Mouse (Mus musculus): ENCODE measurements around the gene Ccnk. TPM values are rescaled to one million over a fixed set of nuclear protein-coding genes. Genes with fewer than 3 reads are reported as not detected.

Gene Ccnk
- polyA plus RNA-seq, 1 experiment from 2014 or later: 10.6 TPM

GRCm38 (mm10) chr12:108242243-108242745, 62.9 kb downstream of the Ccnk start:
- Histone ChIP-seq H3K36me3 (ENCODE audit: control insufficient read depth, insufficient read depth, low read length) (no peaks in the 10 kb centered on the region), H3K27ac (ENCODE audit: low read depth, low read length) (peak overlapping the region; percentile 93), H3K9ac (ENCODE audit: low read depth, low read length) (peak overlapping the region; percentile 52; the same call in 1 of the 2 replicates), H3K4me2 (replicated peaks; ENCODE audit: low read depth, low read length) (no peak overlapping the region), H3K4me3 (ENCODE audit: low read depth, low read length) (no peak overlapping the region), H3K27me3 (ENCODE audit: control insufficient read depth, insufficient read depth, low read length) (no peaks in the 10 kb centered on the region), H3K4me1 (replicated peaks; ENCODE audit: control insufficient read depth, insufficient read depth, low read length) (peaks cover 72% of the 10 kb centered on the region), H3K9me3 (ENCODE audit: control insufficient read depth, low read length) (no peaks in the 10 kb centered on the region)
- ATAC-seq (ENCODE audit: low FRiP score) (no peak), DNase-seq (ENCODE audit: low spot score) (no peak)
- WGBS: 44% methylated on average over 20 of the region's 20 CpGs

GRCm38 (mm10) chr12:108244778-108245177, 65.4 kb downstream of the Ccnk start:
- DNase-seq (ENCODE audit: low spot score): no peak
- 10% methylated on average over 8 of the region's 8 CpGs for WGBS
- ATAC-seq (ENCODE audit: low FRiP score): no peak
- peaks cover 58% of the 10 kb centered on the region for H3K4me1 ChIP-seq (replicated peaks; ENCODE audit: control insufficient read depth, insufficient read depth, low read length)
- H3K9ac ChIP-seq (ENCODE audit: low read depth, low read length): peak overlapping the region; percentile 24; the same call in 1 of the 2 replicates
- H3K4me3 ChIP-seq (ENCODE audit: low read depth, low read length): no peak overlapping the region
- H3K36me3 ChIP-seq (ENCODE audit: control insufficient read depth, insufficient read depth, low read length): no peaks in the 10 kb centered on the region
- H3K9me3 ChIP-seq (ENCODE audit: control insufficient read depth, low read length): no peaks in the 10 kb centered on the region
- no peak overlapping the region for H3K4me2 ChIP-seq (replicated peaks; ENCODE audit: low read depth, low read length)
- H3K27ac ChIP-seq (ENCODE audit: low read depth, low read length): peak overlapping the region; percentile 68
- H3K27me3 ChIP-seq (ENCODE audit: control insufficient read depth, insufficient read depth, low read length): no peaks in the 10 kb centered on the region

DNA sequence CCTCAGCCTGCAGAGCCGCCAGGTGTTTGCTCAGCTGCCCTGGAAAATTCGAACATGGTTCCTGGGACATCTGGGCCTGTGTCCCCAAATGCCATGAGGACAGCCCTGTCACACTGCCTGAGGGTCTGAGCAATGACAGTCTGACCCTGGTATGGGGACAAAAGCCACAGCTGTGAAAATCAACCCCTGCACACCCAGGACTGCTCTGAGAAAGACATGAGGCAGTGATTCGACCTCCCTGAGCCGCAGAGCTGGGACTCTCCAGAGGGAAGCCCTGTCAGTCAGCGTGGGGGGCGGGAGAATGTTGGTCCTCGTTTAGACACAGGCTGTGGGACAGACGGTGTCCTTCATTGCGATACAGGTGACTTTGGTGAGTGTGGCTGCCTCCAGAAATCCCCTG, 66.2 kb downstream of the Ccnk start:
- ATAC-seq (ENCODE audit: low FRiP score): no peak
- Histone ChIP-seq H3K4me3 (ENCODE audit: low read depth, low read length) (no peak overlapping the region), H3K27ac (ENCODE audit: low read depth, low read length) (peak overlapping the region; percentile 68), H3K9ac (ENCODE audit: low read depth, low read length) (no peak overlapping the region; the same call in 1 of the 2 replicates), H3K9me3 (ENCODE audit: control insufficient read depth, low read length) (no peaks in the 10 kb centered on the region), H3K36me3 (ENCODE audit: control insufficient read depth, insufficient read depth, low read length) (no peaks in the 10 kb centered on the region), H3K27me3 (ENCODE audit: control insufficient read depth, insufficient read depth, low read length) (no peaks in the 10 kb centered on the region), H3K4me2 (replicated peaks; ENCODE audit: low read depth, low read length) (no peak overlapping the region), H3K4me1 (replicated peaks; ENCODE audit: control insufficient read depth, insufficient read depth, low read length) (peaks cover 52% of the 10 kb centered on the region)
- 29% methylated on average over 9 of the region's 9 CpGs for WGBS
- DNase-seq (ENCODE audit: low spot score): no peak

DNA sequence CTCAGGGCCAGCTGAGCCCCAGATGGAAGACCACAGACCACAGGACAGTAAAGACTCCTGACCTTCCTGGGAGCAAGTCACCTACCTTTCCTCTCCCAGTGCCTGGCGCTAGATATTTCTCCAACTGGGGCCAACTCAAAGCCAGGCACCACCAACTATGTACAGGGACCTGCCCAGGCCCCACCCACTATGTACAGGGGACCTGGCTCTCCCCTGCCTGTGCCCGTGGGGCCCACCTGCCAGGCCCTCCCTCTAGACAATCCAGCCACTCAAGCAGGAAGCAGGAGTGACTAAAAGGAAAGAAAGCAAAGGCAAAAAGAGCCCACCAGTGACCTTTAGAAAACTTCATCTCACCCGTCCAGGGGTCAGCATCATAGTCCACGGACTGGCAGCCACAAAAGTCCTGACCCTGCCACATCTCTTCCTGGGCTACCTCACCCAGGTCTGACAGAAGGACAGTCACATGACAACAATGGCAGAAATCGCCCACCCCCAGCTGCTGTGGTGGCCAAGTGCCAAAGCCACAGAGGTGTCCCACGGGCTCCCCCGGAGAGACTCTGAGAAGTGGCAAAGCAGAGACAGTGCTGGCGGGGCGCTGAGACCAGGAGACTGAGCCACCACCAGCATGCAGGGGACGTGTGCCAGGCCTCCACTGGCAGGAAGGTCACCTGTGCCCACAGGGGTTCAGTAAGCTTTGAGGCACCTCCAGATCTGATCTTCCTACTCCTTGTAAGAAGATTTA, 67.6 kb downstream of the Ccnk start:
- Histone ChIP-seq H3K9me3 (ENCODE audit: control insufficient read depth, low read length) (no peaks in the 10 kb centered on the region), H3K4me2 (replicated peaks; ENCODE audit: low read depth, low read length) (no peak overlapping the region), H3K4me1 (replicated peaks; ENCODE audit: control insufficient read depth, insufficient read depth, low read length) (peaks cover 38% of the 10 kb centered on the region), H3K27ac (ENCODE audit: low read depth, low read length) (no peak overlapping the region), H3K27me3 (ENCODE audit: control insufficient read depth, insufficient read depth, low read length) (no peaks in the 10 kb centered on the region), H3K4me3 (ENCODE audit: low read depth, low read length) (no peak overlapping the region), H3K36me3 (ENCODE audit: control insufficient read depth, insufficient read depth, low read length) (no peaks in the 10 kb centered on the region), H3K9ac (ENCODE audit: low read depth, low read length) (no peak overlapping the region)
- no peak for ATAC-seq (ENCODE audit: low FRiP score)
- 85% methylated on average over 10 of the region's 10 CpGs for WGBS
- no peak for DNase-seq (ENCODE audit: low spot score)

DNA sequence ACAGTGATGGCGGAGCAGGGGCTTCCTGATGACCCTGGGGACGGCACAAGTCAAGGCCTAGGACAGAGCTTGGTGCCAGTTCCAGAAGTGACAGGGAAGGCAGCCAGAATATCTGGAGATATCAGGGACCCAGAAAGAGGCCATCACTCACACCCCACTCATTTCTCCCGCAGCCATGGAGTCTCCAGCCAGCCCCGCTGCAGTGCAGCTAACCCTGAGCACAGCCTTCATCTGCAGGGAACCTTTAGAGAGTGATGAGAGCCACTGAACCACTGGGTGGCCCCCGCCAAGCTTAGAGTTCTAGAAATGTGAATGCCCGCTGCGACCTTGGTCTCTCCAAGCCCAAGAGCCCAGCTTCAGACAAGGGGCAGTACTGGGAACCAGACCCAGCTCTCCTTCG, 69.6 kb downstream of the Ccnk start:
- Histone ChIP-seq H3K4me2 (replicated peaks; ENCODE audit: low read depth, low read length) (no peak overlapping the region), H3K9ac (ENCODE audit: low read depth, low read length) (no peak overlapping the region), H3K27me3 (ENCODE audit: control insufficient read depth, insufficient read depth, low read length) (no peaks in the 10 kb centered on the region), H3K4me3 (ENCODE audit: low read depth, low read length) (no peak overlapping the region), H3K9me3 (ENCODE audit: control insufficient read depth, low read length) (no peaks in the 10 kb centered on the region), H3K36me3 (ENCODE audit: control insufficient read depth, insufficient read depth, low read length) (no peaks in the 10 kb centered on the region), H3K4me1 (replicated peaks; ENCODE audit: control insufficient read depth, insufficient read depth, low read length) (peaks cover 33% of the 10 kb centered on the region), H3K27ac (ENCODE audit: low read depth, low read length) (no peak overlapping the region)
- no peak for ATAC-seq (ENCODE audit: low FRiP score)
- WGBS: 97% methylated on average over 8 of the region's 8 CpGs
- DNase-seq (ENCODE audit: low spot score): no peak

- no peak overlapping the region for H3K4me3 ChIP-seq (ENCODE audit: low read depth, low read length)
- no peaks in the 10 kb centered on the region for H3K9me3 ChIP-seq (ENCODE audit: control insufficient read depth, low read length)
- ATAC-seq (ENCODE audit: low FRiP score): no peak
- H3K4me2 ChIP-seq (replicated peaks; ENCODE audit: low read depth, low read length): no peak overlapping the region
- peaks cover 28% of the 10 kb centered on the region for H3K4me1 ChIP-seq (replicated peaks; ENCODE audit: control insufficient read depth, insufficient read depth, low read length)
- no peaks in the 10 kb centered on the region for H3K27me3 ChIP-seq (ENCODE audit: control insufficient read depth, insufficient read depth, low read length)
- H3K27ac ChIP-seq (ENCODE audit: low read depth, low read length): no peak overlapping the region
- no peaks in the 10 kb centered on the region for H3K36me3 ChIP-seq (ENCODE audit: control insufficient read depth, insufficient read depth, low read length)
- WGBS: 78% methylated on average over 10 of the region's 10 CpGs
- DNase-seq (ENCODE audit: low spot score): no peak
- no peak overlapping the region for H3K9ac ChIP-seq (ENCODE audit: low read depth, low read length)
Measured at GRCm38 (mm10) chr12:108249522-108249921, 70.1 kb downstream of the Ccnk start.

DNA sequence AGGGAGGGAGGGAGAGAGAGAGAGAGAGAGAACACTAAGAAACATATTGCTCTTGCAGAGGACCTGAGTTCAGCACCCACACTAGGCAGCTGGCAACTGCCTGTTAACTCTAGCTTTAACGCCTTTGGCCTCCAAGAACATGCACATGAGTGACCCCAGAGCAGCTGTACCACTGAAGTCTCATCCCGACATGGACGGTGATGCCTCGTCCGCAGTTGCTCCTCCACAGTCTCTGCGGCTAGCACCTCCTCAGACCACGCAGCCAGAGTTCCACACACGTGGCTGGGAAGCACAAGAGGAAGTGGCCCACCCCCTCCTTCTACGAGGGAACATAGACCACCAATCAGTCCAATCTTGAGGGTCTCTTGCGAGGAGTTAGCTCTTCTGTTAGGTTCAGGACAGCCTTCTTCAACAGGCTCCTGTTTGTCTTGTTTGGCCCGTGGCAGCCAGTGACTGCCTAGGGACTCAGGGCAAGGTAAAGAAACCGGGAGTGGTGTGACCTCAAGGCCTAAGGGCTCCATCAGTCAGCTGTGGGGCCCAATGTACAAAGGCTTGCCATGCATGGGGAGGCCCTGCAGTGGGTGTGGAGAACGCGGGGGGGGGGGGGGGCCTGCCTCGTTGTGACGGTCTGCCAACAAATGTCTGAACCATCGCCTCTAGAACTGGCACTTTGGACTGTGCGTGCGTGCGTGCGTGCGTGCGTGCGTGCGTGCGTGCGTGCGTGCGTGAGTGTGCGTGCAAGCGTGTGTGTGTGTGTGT, 71.8 kb downstream of the Ccnk start:
- Histone ChIP-seq H3K27ac (ENCODE audit: low read depth, low read length) (no peak overlapping the region), H3K4me1 (replicated peaks; ENCODE audit: control insufficient read depth, insufficient read depth, low read length) (peaks cover 22% of the 10 kb centered on the region)
- ATAC-seq (ENCODE audit: low FRiP score): no peak

DNA sequence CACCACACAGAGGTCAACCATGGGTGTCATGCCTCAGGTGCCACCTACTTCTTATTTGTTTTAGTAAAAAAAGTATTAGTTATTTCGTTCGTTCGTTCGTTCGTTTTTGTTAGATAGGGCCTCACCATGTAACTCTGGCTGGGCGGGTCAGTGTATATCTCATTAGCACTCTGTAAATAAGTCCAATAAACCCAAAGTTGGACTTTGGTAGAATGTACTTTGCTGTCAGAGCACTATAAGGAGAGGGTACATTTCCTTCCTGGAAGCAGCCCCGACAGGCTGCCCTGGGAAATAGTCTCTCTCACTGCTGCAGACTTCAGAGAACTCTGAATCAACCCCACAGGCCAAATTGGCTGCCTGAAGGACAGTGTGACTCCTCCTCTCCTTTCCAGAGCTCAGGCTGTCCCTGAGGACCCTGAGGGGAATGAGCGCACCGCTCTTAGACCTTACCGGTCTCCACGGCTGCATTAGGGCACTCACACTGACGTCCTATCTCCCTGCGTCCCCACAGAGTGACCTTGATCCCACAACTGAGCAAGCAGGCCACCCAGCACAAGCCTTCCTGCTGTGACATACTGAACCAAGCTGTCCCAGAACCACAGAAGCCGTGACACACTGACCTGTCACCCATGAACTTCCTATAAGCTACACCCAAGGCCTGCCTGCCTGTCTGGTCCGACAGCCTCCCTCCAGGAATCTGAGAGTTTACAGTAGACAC, 72.6 kb downstream of the Ccnk start:
- H3K4me1 ChIP-seq (replicated peaks; ENCODE audit: control insufficient read depth, insufficient read depth, low read length): peaks cover 26% of the 10 kb centered on the region
- ATAC-seq (ENCODE audit: low FRiP score) (no peak), DNase-seq (ENCODE audit: low spot score) (no peak)
- H3K27ac ChIP-seq (ENCODE audit: low read depth, low read length): no peak overlapping the region
- H3K4me2 ChIP-seq (replicated peaks; ENCODE audit: low read depth, low read length): no peak overlapping the region
- H3K4me3 ChIP-seq (ENCODE audit: low read depth, low read length): no peak overlapping the region
- WGBS: 75% methylated on average over 15 of the region's 15 CpGs
- H3K9me3 ChIP-seq (ENCODE audit: control insufficient read depth, low read length): no peaks in the 10 kb centered on the region
- no peaks in the 10 kb centered on the region for H3K27me3 ChIP-seq (ENCODE audit: control insufficient read depth, insufficient read depth, low read length)
- H3K36me3 ChIP-seq (ENCODE audit: control insufficient read depth, insufficient read depth, low read length): no peaks in the 10 kb centered on the region
- H3K9ac ChIP-seq (ENCODE audit: low read depth, low read length): no peak overlapping the region

More for the DNA sequence above, 71.8 kb downstream of the Ccnk start:
- Histone ChIP-seq H3K4me3 (ENCODE audit: low read depth, low read length) (no peak overlapping the region), H3K4me2 (replicated peaks; ENCODE audit: low read depth, low read length) (no peak overlapping the region), H3K9ac (ENCODE audit: low read depth, low read length) (no peak overlapping the region), H3K36me3 (ENCODE audit: control insufficient read depth, insufficient read depth, low read length) (no peaks in the 10 kb centered on the region), H3K9me3 (ENCODE audit: control insufficient read depth, low read length) (no peaks in the 10 kb centered on the region), H3K27me3 (ENCODE audit: control insufficient read depth, insufficient read depth, low read length) (no peaks in the 10 kb centered on the region)
- DNase-seq (ENCODE audit: low spot score): no peak
- WGBS: 81% methylated on average over 31 of the region's 31 CpGs
